Mouse (Mus musculus): ENCODE results near the gene Rwdd3. TPM values are rescaled to one million over a fixed set of nuclear protein-coding genes. Genes with fewer than 3 reads are reported as not detected.

The Rwdd3 gene
- polyA plus RNA-seq, 1 experiment from 2014 or later, result 8.6 TPM

- H3K27me3 ChIP-seq, result no peaks in the 10 kb centered on the region
- no peak overlapping the region for H3K4me2 ChIP-seq (replicated peaks)
- H3K4me1 ChIP-seq, result no peaks in the 10 kb centered on the region
- H3K9ac ChIP-seq, result no peak overlapping the region
- H3K4me3 ChIP-seq, result no peak overlapping the region
- H3K9me3 ChIP-seq, result no peaks in the 10 kb centered on the region
- no peak for ATAC-seq (ENCODE audit: insufficient number of reproducible peaks, insufficient read depth, low FRiP score, low TSS enrichment)
- WGBS, result 58% methylated on average over 7 of the region's 7 CpGs
- no peaks in the 10 kb centered on the region for H3K36me3 ChIP-seq
- no peak overlapping the region for H3K27ac ChIP-seq
Observed at GRCm38 (mm10) chr3:121110430-121110829, 61.1 kb downstream of the Rwdd3 start.

DNA sequence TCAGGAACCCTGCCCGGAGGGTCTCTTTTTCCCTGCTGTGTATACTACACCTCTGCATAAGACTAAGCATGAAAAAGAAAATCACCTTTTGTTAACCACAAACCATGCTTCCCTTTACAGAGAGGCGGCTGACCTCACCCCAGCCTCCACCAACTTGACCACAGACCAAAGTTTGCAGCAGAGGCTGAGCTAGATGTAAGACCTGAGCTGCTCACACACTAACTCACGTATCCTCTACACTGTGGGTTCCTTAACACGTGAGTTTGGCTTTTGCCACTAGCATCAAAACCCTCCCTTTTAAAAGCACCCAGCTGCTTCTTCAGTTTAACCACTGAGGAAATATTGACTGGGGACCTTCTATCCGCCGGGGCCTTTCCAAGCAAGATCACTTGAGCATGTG is 64.0 kb downstream of the Rwdd3 start:
- ATAC-seq (ENCODE audit: insufficient number of reproducible peaks, insufficient read depth, low FRiP score, low TSS enrichment), result no peak
- no peaks in the 10 kb centered on the region for H3K4me1 ChIP-seq
- H3K27ac ChIP-seq, result no peak overlapping the region
- no peak overlapping the region for H3K4me3 ChIP-seq
- H3K36me3 ChIP-seq, result no peaks in the 10 kb centered on the region
- H3K4me2 ChIP-seq (replicated peaks), result no peak overlapping the region
- WGBS, result 88% methylated on average over 6 of the region's 6 CpGs
- no peaks in the 10 kb centered on the region for H3K9me3 ChIP-seq
- no peaks in the 10 kb centered on the region for H3K27me3 ChIP-seq
- no peak overlapping the region for H3K9ac ChIP-seq

- peak overlapping the region; percentile 37; the same call in 1 of the 2 replicates for H3K4me2 ChIP-seq (replicated peaks)
- H3K9ac ChIP-seq, result no peak overlapping the region
- H3K4me1 ChIP-seq, result no peaks in the 10 kb centered on the region
- H3K27ac ChIP-seq, result no peak overlapping the region
- no peaks in the 10 kb centered on the region for H3K36me3 ChIP-seq
- WGBS, result 80% methylated on average over 5 of the region's 5 CpGs
- no peaks in the 10 kb centered on the region for H3K27me3 ChIP-seq
- no peak for ATAC-seq (ENCODE audit: insufficient number of reproducible peaks, insufficient read depth, low FRiP score, low TSS enrichment)
- no peak overlapping the region for H3K4me3 ChIP-seq
- H3K9me3 ChIP-seq, result no peaks in the 10 kb centered on the region
Observed at GRCm38 (mm10) chr3:121105408-121105708, 66.1 kb downstream of the Rwdd3 start.

Other genes starting within 250 kb of the Rwdd3 start
- gene Tmem56, start 111.4 kb upstream of the Rwdd3 start, polyA plus RNA-seq (2016; fragmentation: Nextera tagmentation; extraction: Ambion mirVana), result 0.90 and 1.0 TPM in 2 replicates
- gene Alg14, start 120.1 kb upstream of the Rwdd3 start, polyA plus RNA-seq (2016; fragmentation: Nextera tagmentation; extraction: Ambion mirVana), result 31.1 and 33.6 TPM in 2 replicates

Measured in embryonic facial prominence, embryonic 12.5 days (tissue).